Mouse (Mus musculus) layer of hippocampus, adult 2 months (tissue): ENCODE data around the gene Stox2. TPM values are rescaled to one million over a fixed set of nuclear protein-coding genes. Genes with fewer than 3 reads are reported as not detected.

Source experiments
- DNase-seq, 2 experiments: peaks; one replicate each; pipeline ENCODE4 v3.0.0; 2022; ENCODE audit warnings: low spot score in 2 of 2
- H3K27ac ChIP-seq: fragments of 200-600 bp; 2 replicates; pipeline ENCODE4 v1.8.1; 2022
- H3K4me3 ChIP-seq: fragments of 200-600 bp; 2 replicates; pipeline ENCODE4 v1.8.1; 2022; ENCODE audit warnings: mild to moderate bottlenecking
- CTCF ChIP-seq: fragments of 200-600 bp; conservative IDR thresholded peaks from 2 replicates; pipeline ENCODE4 v1.8.1; 2022; ENCODE audit warnings: antibody characterized with exemption, mild to moderate bottlenecking, moderate library complexity
- total RNA-seq, 2 experiments: library from RNA; stranded (reverse); gene quantifications; 2 replicates each; pipeline ENCODE4 v1.2.3; 2021

The Stox2 gene
- total RNA-seq, 2 experiments from 2014 or later, result 85.3 to 86.3 TPM

- H3K27ac ChIP-seq, result peak overlapping the region; percentile 99
- peak overlapping the region; percentile 81 for H3K4me3 ChIP-seq
- no peak for TF ChIP-seq CTCF
- DNase-seq, result no peak
Measured at GRCm38 (mm10) chr8:47289641-47290040, 156.5 kb downstream of the Stox2 start.

- peak overlapping the region; percentile 99 for H3K27ac ChIP-seq
Measured at GRCm38 (mm10) chr8:47288866-47289541, 157.2 kb downstream of the Stox2 start.

GRCm38 (mm10) chr8:47288131-47288865 is 157.9 kb downstream of the Stox2 start:
- peak; percentile 46 for TF ChIP-seq CTCF
- peak; percentile 68 to 73 for DNase-seq
- Histone ChIP-seq H3K4me3 (peak overlapping the region; percentile 81), H3K27ac (peak overlapping the region; percentile 99)

More at GRCm38 (mm10) chr8:47288866-47289541, 157.2 kb downstream of the Stox2 start:
- peak overlapping the region; percentile 81 for H3K4me3 ChIP-seq
- TF ChIP-seq CTCF, result no peak
- peak; percentile 54 to 60 for DNase-seq

GRCm38 (mm10) chr8:47287641-47288130 is 158.5 kb downstream of the Stox2 start:
- TF ChIP-seq CTCF, result no peak
- Histone ChIP-seq H3K27ac (peak overlapping the region; percentile 99), H3K4me3 (peak overlapping the region; percentile 81)
- DNase-seq, result peak in 1 of 2 experiments; percentile 47

- Histone ChIP-seq H3K4me3 (peak overlapping the region; percentile 81), H3K27ac (peak overlapping the region; percentile 99)
- no peak for TF ChIP-seq CTCF
- DNase-seq, result peak in 1 of 2 experiments; percentile 15
Measured at GRCm38 (mm10) chr8:47287201-47287621, 159.0 kb downstream of the Stox2 start.

- TF ChIP-seq CTCF, result no peak
- no peak for DNase-seq
- peak overlapping the region; percentile 81 for H3K4me3 ChIP-seq
- peak overlapping the region; percentile 99 for H3K27ac ChIP-seq
Measured at GRCm38 (mm10) chr8:47286081-47286700, 160.0 kb downstream of the Stox2 start.

GRCm38 (mm10) chr8:47285435-47285834 is 160.7 kb downstream of the Stox2 start:
- no peak for TF ChIP-seq CTCF
- no peak for DNase-seq
- peak overlapping the region; percentile 32; the same call in 1 of the 2 replicates for H3K27ac ChIP-seq

GRCm38 (mm10) chr8:47284329-47285326 is 161.5 kb downstream of the Stox2 start:
- Histone ChIP-seq H3K4me3 (peak overlapping the region; percentile 81), H3K27ac (peak overlapping the region; percentile 32)
- no peak for TF ChIP-seq CTCF
- DNase-seq, result no peak

More at GRCm38 (mm10) chr8:47285435-47285834, 160.7 kb downstream of the Stox2 start:
- peak overlapping the region; percentile 81 for H3K4me3 ChIP-seq

- Histone ChIP-seq H3K4me3 (peak overlapping the region; percentile 20; the same call in 1 of the 2 replicates), H3K27ac (peak overlapping the region; percentile 53; the same call in 1 of the 2 replicates)
- no peak for TF ChIP-seq CTCF
- no peak for DNase-seq
Measured at GRCm38 (mm10) chr8:47279898-47280297, 166.3 kb downstream of the Stox2 start.

- no peak for DNase-seq
- no peak overlapping the region for H3K27ac ChIP-seq
- TF ChIP-seq CTCF, result no peak
- no peak overlapping the region for H3K4me3 ChIP-seq
Measured at GRCm38 (mm10) chr8:47278211-47278610, 168.0 kb downstream of the Stox2 start.

- no peak overlapping the region for H3K4me3 ChIP-seq
- TF ChIP-seq CTCF, result no peak
- DNase-seq, result no peak
- peak overlapping the region; percentile 76 for H3K27ac ChIP-seq
Measured at GRCm38 (mm10) chr8:47268931-47269330, 177.2 kb downstream of the Stox2 start.
